Mouse (Mus musculus) lung, adult 2 months (tissue): ENCODE data around the gene Sbf2.

ENCODE experiments used
- CTCF ChIP-seq: fragments of 200-500 bp; IDR thresholded peaks from 2 replicates; pipeline ENCODE4 v1.5.1; 2011; ENCODE audit warnings: mild to moderate bottlenecking, low read length, control low read depth; ENCODE audit not compliant: insufficient read depth
- POLR2A ChIP-seq: fragments of 200-500 bp; IDR thresholded peaks from 2 replicates; pipeline ENCODE4 v1.6.1; 2011; ENCODE audit warnings: low read depth, mild to moderate bottlenecking, control low read depth, low read length, borderline replicate concordance; ENCODE audit errors: extremely low read depth

DNA sequence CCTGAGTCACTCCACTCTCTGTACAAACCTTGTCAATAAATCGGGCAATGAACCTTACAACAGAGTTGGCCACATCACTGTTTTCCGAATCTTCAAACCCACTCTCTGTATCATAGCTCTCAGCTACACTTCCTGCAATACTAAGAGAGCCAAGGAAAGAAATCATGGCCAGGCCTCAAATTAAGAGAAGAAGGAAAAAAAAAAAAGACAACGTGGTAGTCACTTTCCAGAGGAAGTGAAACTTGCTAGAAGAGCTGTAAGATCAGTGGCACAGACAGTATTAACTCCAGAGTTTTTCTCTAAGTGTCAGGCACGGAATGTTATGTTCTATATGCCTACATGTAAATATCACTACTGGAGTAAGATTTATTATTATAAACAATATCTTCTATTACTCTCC is 242.2 kb downstream of the Sbf2 start:
- no peak for TF ChIP-seq CTCF
- TF ChIP-seq POLR2A = no peak
